8 mouse cellular contexts compared by ENCODE assay signal in the genomic region with DNA sequence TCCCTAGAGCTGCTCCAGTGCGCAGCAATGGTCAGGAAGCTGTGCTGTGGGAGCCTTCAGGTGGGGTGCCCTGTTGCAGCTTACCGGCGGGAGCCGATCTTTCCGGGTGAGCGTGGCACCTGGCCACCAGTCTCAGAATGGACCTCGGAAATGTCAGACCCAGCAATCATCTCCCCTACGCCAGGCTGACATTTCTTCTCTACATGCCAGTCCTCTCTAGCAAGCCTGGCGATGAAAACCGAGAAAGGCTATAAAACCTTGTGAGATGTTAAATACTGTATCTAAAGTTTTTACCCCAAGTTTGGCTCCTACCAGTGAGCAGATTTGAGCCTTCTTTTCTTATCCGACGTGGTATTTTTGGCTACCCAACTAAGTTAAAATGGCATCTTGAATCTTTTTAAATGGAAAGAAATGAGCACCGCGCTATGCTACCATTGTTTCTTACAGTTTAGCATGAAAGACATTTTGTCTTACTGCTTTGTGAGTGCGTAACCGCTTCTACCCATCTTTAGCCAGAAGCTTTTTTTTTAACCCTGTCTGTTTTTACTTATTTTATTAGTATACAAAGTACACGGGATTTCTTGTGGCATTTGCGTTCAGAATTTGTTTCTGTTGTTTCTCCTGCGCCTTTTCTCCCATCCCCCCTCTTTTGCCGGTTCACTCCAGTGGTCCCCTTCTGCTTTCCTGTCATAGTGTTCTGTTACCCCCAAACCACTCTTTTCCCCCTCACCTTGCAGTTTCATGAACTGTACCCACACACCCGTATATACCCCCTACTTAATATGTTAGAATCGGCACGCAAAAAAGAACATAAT. TPM values are rescaled to one million over a fixed set of nuclear protein-coding genes. Genes with fewer than 3 reads are reported as not detected.
DNase-seq lines count a peak whose midpoint lies in the region; ATAC-seq and TF ChIP-seq lines count a peak whose summit lies in the region.

No protein-coding gene starts in this region.

- no peaks in the 10 kb centered on the region for H3K9me3 ChIP-seq in hindbrain, embryonic 14.5 days (ENCODE audit: control insufficient read depth, low read length)
- no peaks in the 10 kb centered on the region for H3K9me3 ChIP-seq in midbrain, postnatal 0 days (ENCODE audit: low read length)

- 11% methylated on average over 23 of the region's 23 CpGs for WGBS in hindbrain, embryonic 14.5 days
- 9% methylated on average over 23 of the region's 23 CpGs for WGBS in midbrain, postnatal 0 days

- no peak for DNase-seq in left cerebral cortex, adult 2 months (ENCODE audit: extremely low spot score in 1 of 2, low spot score in 2 of 2)
- no peak for DNase-seq in left cerebral cortex, adult 11 months (ENCODE audit: low spot score)
- peak; percentile 43 for DNase-seq in hindbrain, embryonic 14.5 days (ENCODE audit: low spot score)
- peak; percentile 14 for DNase-seq in midbrain, postnatal 0 days (ENCODE audit: low spot score)
- no peak for DNase-seq in adrenal gland, adult 2 months
- no peak for DNase-seq in urinary bladder, postnatal 25 days (ENCODE audit: low spot score)

- H3K4me2 ChIP-seq in hindbrain, embryonic 14.5 days (replicated peaks), result peak overlapping the region; percentile 61
- H3K4me2 ChIP-seq in midbrain, postnatal 0 days (ENCODE audit: low read depth, low read length, poor library complexity, severe bottlenecking), result peak overlapping the region; percentile 65

- peak overlapping the region; percentile 80 for H3K4me3 ChIP-seq in left cerebral cortex, adult 2 months
- H3K4me3 ChIP-seq in cortical plate, adult 2 months (ENCODE audit: insufficient read depth, low read length), result peak overlapping the region; percentile 52
- peak overlapping the region; percentile 51 for H3K4me3 ChIP-seq in hindbrain, embryonic 14.5 days (replicated peaks; ENCODE audit: low read length)
- H3K4me3 ChIP-seq in midbrain, postnatal 0 days (ENCODE audit: low read depth, low read length), result peak overlapping the region; percentile 72

- intact Hi-C loops in left cerebral cortex, adult 2 months (cut with DNase I), result loop anchor here (1.0 to 5.0 kb wide), 4 partner anchors 25 to 188 kb away; a partner anchor contains a TSS

- no peak for TF ChIP-seq POLR2A in cortical plate, adult 2 months (IDR thresholded peaks at IDR 0.05; ENCODE audit: extremely low read depth, insufficient read depth, low read length)

- H3K27ac ChIP-seq in left cerebral cortex, adult 2 months, result peak overlapping the region; percentile 96
- peak overlapping the region; percentile 88 for H3K27ac ChIP-seq in cortical plate, adult 2 months (ENCODE audit: insufficient read depth, low read length)
- H3K27ac ChIP-seq in hindbrain, embryonic 14.5 days, result peak overlapping the region; percentile 89
- H3K27ac ChIP-seq in midbrain, postnatal 0 days (ENCODE audit: low read depth, low read length), result peak overlapping the region; percentile 90

- TF ChIP-seq CTCF in left cerebral cortex, adult 2 months (IDR thresholded peaks at IDR 0.05), result no peak
- no peak for TF ChIP-seq CTCF in cortical plate, adult 2 months (IDR thresholded peaks at IDR 0.05; ENCODE audit: extremely low read depth, insufficient read depth, low read length)
- TF ChIP-seq CTCF in midbrain, postnatal 0 days (IDR thresholded peaks at IDR 0.05), result no peak

- no peaks in the 10 kb centered on the region for H3K4me1 ChIP-seq in cortical plate, adult 2 months (ENCODE audit: control insufficient read depth, insufficient read depth, low read length)
- no peaks in the 10 kb centered on the region for H3K4me1 ChIP-seq in hindbrain, embryonic 14.5 days (replicated peaks; ENCODE audit: control insufficient read depth, insufficient read depth, low read length)
- no peaks in the 10 kb centered on the region for H3K4me1 ChIP-seq in midbrain, postnatal 0 days (ENCODE audit: insufficient read depth, low read length)

- peak overlapping the region; percentile 68 for H3K9ac ChIP-seq in hindbrain, embryonic 14.5 days
- H3K9ac ChIP-seq in midbrain, postnatal 0 days (replicated peaks; ENCODE audit: low read length, poor library complexity, severe bottlenecking), result peak overlapping the region; percentile 76

- no peaks in the 10 kb centered on the region for H3K36me3 ChIP-seq in hindbrain, embryonic 14.5 days (replicated peaks; ENCODE audit: control insufficient read depth, insufficient read depth)
- H3K36me3 ChIP-seq in midbrain, postnatal 0 days (ENCODE audit: insufficient read depth, low read length), result no peaks in the 10 kb centered on the region

- ATAC-seq in hindbrain, embryonic 14.5 days (ENCODE audit: low FRiP score), result no peak
- no peak for ATAC-seq in midbrain, postnatal 0 days (ENCODE audit: low FRiP score)
- ATAC-seq in erythroid progenitor cell, adult 5-6 weeks (replicated peaks; ENCODE audit: low FRiP score, poor library complexity, severe bottlenecking), result no peak

- no peaks in the 10 kb centered on the region for H3K27me3 ChIP-seq in hindbrain, embryonic 14.5 days (ENCODE audit: control insufficient read depth, insufficient read depth, low read length)
- H3K27me3 ChIP-seq in midbrain, postnatal 0 days (ENCODE audit: insufficient read depth, low read length), result 0 out of 2 replicates have a peak, but pooled peaks cover 5% of the 10 kb centered on the region

RNA-seq across cellular contexts. Expression of a gene that starts 0.6 kb away (rescaled TPM):
- total RNA-seq in left cerebral cortex, adult 2 months (2021), result 10 to 100 TPM; 20.0 to 24.0 TPM
- polyA plus RNA-seq in cortical plate, adult 2 months (2012; rRNA removed), result 13.2 and 14.0 TPM in 2 replicates
- polyA plus RNA-seq in hindbrain, embryonic 14.5 days (2014; fragmentation: Nextera tagmentation; extraction: Ambion mirVana), result 14.4 and 14.9 TPM in 2 replicates
- total RNA-seq in midbrain, postnatal 0 days (2014; rRNA removed), result 7.5 and 11.0 TPM in 2 replicates
- 6.2 and 7.5 TPM in 2 replicates for polyA plus RNA-seq in midbrain, postnatal 0 days (2015; fragmentation: Nextera tagmentation; extraction: Ambion mirVana)
- 1 to 10 TPM; 5.4 to 5.8 TPM for total RNA-seq in adrenal gland, adult 2 months (2021)
- 0.06 and 0.15 TPM in 2 replicates for polyA plus RNA-seq in adrenal gland, adult 2 months (2012; rRNA removed)
- 5.4 and 6.8 TPM in 2 replicates for total RNA-seq in erythroid progenitor cell, adult 5-6 weeks (2015; ENCODE audit: low replicate concordance)
- total RNA-seq in erythroid progenitor cell, adult 5-6 weeks (2017; ENCODE audit: low replicate concordance), result 1.8 and 2.2 TPM in 2 replicates

RNA-seq across cellular contexts. Expression of a gene that starts 5.9 kb away (rescaled TPM):
- 10 to 100 TPM in 1 of 2 experiments, 1 to 10 TPM in 1; 9.5 to 10.9 TPM for total RNA-seq in left cerebral cortex, adult 2 months (2021)
- 8.1 and 8.5 TPM in 2 replicates for polyA plus RNA-seq in cortical plate, adult 2 months (2012; rRNA removed)
- polyA plus RNA-seq in hindbrain, embryonic 14.5 days (2014; fragmentation: Nextera tagmentation; extraction: Ambion mirVana), result 7.9 and 9.0 TPM in 2 replicates
- total RNA-seq in midbrain, postnatal 0 days (2014; rRNA removed), result 5.7 and 11.6 TPM in 2 replicates
- polyA plus RNA-seq in midbrain, postnatal 0 days (2015; fragmentation: Nextera tagmentation; extraction: Ambion mirVana), result 6.8 and 7.3 TPM in 2 replicates
- 10 to 100 TPM; 13.4 to 22.6 TPM for total RNA-seq in adrenal gland, adult 2 months (2021)
- 1.3 TPM in 2 replicates for polyA plus RNA-seq in adrenal gland, adult 2 months (2012; rRNA removed)
- 2.5 TPM in 1 of 2 replicates, not detected in the other for total RNA-seq in erythroid progenitor cell, adult 5-6 weeks (2015; ENCODE audit: low replicate concordance)
- 0.38 and 0.77 TPM in 2 replicates for total RNA-seq in erythroid progenitor cell, adult 5-6 weeks (2017; ENCODE audit: low replicate concordance)

RNA-seq across cellular contexts. Expression of a gene that starts 24.6 kb away (rescaled TPM):
- 10 to 100 TPM; 10.6 to 10.9 TPM for total RNA-seq in left cerebral cortex, adult 2 months (2021)
- polyA plus RNA-seq in cortical plate, adult 2 months (2012; rRNA removed), result 15.6 and 16.9 TPM in 2 replicates
- polyA plus RNA-seq in hindbrain, embryonic 14.5 days (2014; fragmentation: Nextera tagmentation; extraction: Ambion mirVana), result 12.5 and 13.7 TPM in 2 replicates
- 3.0 and 6.3 TPM in 2 replicates for total RNA-seq in midbrain, postnatal 0 days (2014; rRNA removed)
- polyA plus RNA-seq in midbrain, postnatal 0 days (2015; fragmentation: Nextera tagmentation; extraction: Ambion mirVana), result 8.6 and 10.6 TPM in 2 replicates
- 1 to 10 TPM; 8.4 to 9.8 TPM for total RNA-seq in adrenal gland, adult 2 months (2021)
- polyA plus RNA-seq in adrenal gland, adult 2 months (2012; rRNA removed), result 1.1 and 2.0 TPM in 2 replicates
- 12.2 and 32.1 TPM in 2 replicates for total RNA-seq in erythroid progenitor cell, adult 5-6 weeks (2015; ENCODE audit: low replicate concordance)
- 24.4 and 26.6 TPM in 2 replicates for total RNA-seq in erythroid progenitor cell, adult 5-6 weeks (2017; ENCODE audit: low replicate concordance)

RNA-seq across cellular contexts. Expression of a gene that starts 24.7 kb away (rescaled TPM):
- 100 to 1,000 TPM; 139 to 148 TPM for total RNA-seq in left cerebral cortex, adult 2 months (2021)
- 142 and 149 TPM in 2 replicates for polyA plus RNA-seq in cortical plate, adult 2 months (2012; rRNA removed)
- polyA plus RNA-seq in hindbrain, embryonic 14.5 days (2014; fragmentation: Nextera tagmentation; extraction: Ambion mirVana), result 259 and 310 TPM in 2 replicates
- 72.4 and 91.7 TPM in 2 replicates for total RNA-seq in midbrain, postnatal 0 days (2014; rRNA removed)
- 275 and 280 TPM in 2 replicates for polyA plus RNA-seq in midbrain, postnatal 0 days (2015; fragmentation: Nextera tagmentation; extraction: Ambion mirVana)
- total RNA-seq in adrenal gland, adult 2 months (2021), result 100 to 1,000 TPM; 215 to 228 TPM
- polyA plus RNA-seq in adrenal gland, adult 2 months (2012; rRNA removed), result 46.2 and 56.0 TPM in 2 replicates
- total RNA-seq in erythroid progenitor cell, adult 5-6 weeks (2015; ENCODE audit: low replicate concordance), result 83.0 and 94.1 TPM in 2 replicates
- total RNA-seq in erythroid progenitor cell, adult 5-6 weeks (2017; ENCODE audit: low replicate concordance), result 41.1 and 57.8 TPM in 2 replicates

RNA-seq across cellular contexts. Expression of a gene that starts 50.7 kb away (rescaled TPM):
- total RNA-seq in left cerebral cortex, adult 2 months (2021), result not detected
- 0.04 TPM in 2 replicates for polyA plus RNA-seq in cortical plate, adult 2 months (2012; rRNA removed)
- polyA plus RNA-seq in hindbrain, embryonic 14.5 days (2014; fragmentation: Nextera tagmentation; extraction: Ambion mirVana), result not detected in 2 replicates
- not detected in 2 replicates for total RNA-seq in midbrain, postnatal 0 days (2014; rRNA removed)
- 0.06 and 0.07 TPM in 2 replicates for polyA plus RNA-seq in midbrain, postnatal 0 days (2015; fragmentation: Nextera tagmentation; extraction: Ambion mirVana)
- not detected for total RNA-seq in adrenal gland, adult 2 months (2021)
- not detected in 2 replicates for polyA plus RNA-seq in adrenal gland, adult 2 months (2012; rRNA removed)
- total RNA-seq in erythroid progenitor cell, adult 5-6 weeks (2015; ENCODE audit: low replicate concordance), result not detected in 2 replicates
- total RNA-seq in erythroid progenitor cell, adult 5-6 weeks (2017; ENCODE audit: low replicate concordance), result not detected in 2 replicates

Comparison
In these comparisons a context has a peak if more than half of its experiments do, and no peak if none do; other contexts are left out.
1. DNase-seq: peak in hindbrain, embryonic 14.5 days (single experiment) and midbrain, postnatal 0 days (single experiment); none in left cerebral cortex, adult 2 months (0 of 2), left cerebral cortex, adult 11 months (single experiment), adrenal gland, adult 2 months (single experiment) and urinary bladder, postnatal 25 days (single experiment).
2. Peak in every context shown above with its lines, with median percentiles within 50 percentile points of each other: H3K27ac ChIP-seq and H3K4me3 ChIP-seq.